Mouse (Mus musculus): ENCODE measurements around the gene 4921509C19Rik. TPM values are rescaled to one million over a fixed set of nuclear protein-coding genes. Genes with fewer than 3 reads are reported as not detected.

4921509C19Rik gene
- polyA plus RNA-seq (2014; fragmentation: Illumina TruSeq; extraction: RNeasy Lipid Tissue Mini Kit (QIAGEN cat#74804); ENCODE audit: low read depth, low replicate concordance), result 0.34 TPM

DNA sequence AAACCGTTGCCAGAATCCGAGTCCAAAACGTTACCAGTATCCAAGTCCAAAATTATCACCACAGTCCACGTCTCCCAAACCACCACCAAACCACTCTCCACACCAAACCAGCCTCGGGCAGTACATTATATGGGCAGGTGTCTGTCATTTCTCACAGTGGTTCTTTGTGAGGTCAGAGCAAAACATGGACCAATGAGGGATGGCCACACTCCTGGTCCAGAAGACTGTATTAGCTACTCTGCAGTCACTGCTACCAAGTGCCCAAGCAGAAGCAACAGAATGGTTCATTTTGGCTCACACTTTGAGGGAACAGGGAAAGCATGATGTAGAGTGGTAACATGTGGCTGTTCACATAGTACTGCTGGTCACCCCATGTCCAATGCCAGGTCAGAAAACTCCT is at the start of gene 4921509C19Rik:
Gene 4921509C19Rik (minus strand): TSS at position 101 of the 400 bp plus-strand sequence.

DNA sequence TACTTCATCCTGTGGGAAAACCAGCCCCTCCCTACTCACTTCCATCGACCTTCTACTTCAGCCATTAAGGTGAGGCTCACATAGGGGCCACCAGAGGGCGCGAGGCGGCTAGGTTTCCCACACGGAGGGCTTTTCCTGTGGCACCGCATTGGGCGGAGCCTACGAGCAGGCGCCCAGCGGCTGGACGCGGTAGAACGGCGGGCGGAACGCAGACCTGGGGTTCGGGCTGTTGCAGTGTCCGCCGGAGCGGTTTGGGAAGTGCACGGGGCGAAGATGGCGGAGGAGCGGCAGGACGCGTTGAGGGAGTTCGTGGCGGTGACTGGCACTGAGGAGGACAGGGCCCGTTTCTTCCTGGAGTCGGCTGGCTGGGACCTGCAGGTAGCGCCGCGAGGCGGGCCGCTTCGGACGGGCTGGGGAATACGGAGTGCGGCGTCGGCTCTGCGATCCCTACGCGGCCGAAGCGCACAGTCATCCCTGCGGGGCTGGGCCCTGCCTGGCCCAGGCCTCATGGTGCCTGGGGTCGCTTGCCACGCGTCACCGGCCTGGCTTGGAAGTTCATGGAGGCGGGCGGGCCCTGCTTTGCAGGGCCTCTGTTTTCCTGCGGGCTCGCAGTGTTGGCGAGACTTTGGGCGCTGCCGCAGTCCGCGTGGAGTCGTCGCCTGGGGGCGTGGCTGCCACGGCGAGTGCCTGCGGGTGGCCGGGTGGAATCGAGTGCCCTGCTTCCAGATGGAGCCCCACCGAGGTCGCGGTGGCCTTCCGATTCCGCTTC is 18.3 kb upstream of the 4921509C19Rik start, which contains the start of gene Nsfl1c:
Gene Nsfl1c (plus strand): TSS at position 148 of the 769 bp plus-strand sequence.

Other genes starting within 250 kb of the 4921509C19Rik start
- gene Nsfl1c, start 18.0 kb upstream of the 4921509C19Rik start, polyA plus RNA-seq (2014; fragmentation: Illumina TruSeq; extraction: RNeasy Lipid Tissue Mini Kit (QIAGEN cat#74804); ENCODE audit: low read depth, low replicate concordance), result 113 TPM
- 242 TPM for gene Fkbp1a, start 66.3 kb upstream of the 4921509C19Rik start, polyA plus RNA-seq (2014; fragmentation: Illumina TruSeq; extraction: RNeasy Lipid Tissue Mini Kit (QIAGEN cat#74804); ENCODE audit: low read depth, low replicate concordance)
- gene Sdcbp2, start 96.5 kb upstream of the 4921509C19Rik start, polyA plus RNA-seq (2014; fragmentation: Illumina TruSeq; extraction: RNeasy Lipid Tissue Mini Kit (QIAGEN cat#74804); ENCODE audit: low read depth, low replicate concordance), result 16.0 TPM
- gene Snph, start 156.4 kb upstream of the 4921509C19Rik start, polyA plus RNA-seq (2014; fragmentation: Illumina TruSeq; extraction: RNeasy Lipid Tissue Mini Kit (QIAGEN cat#74804); ENCODE audit: low read depth, low replicate concordance), result 2.2 TPM
- gene Rad21l, start 192.4 kb upstream of the 4921509C19Rik start, polyA plus RNA-seq (2014; fragmentation: Illumina TruSeq; extraction: RNeasy Lipid Tissue Mini Kit (QIAGEN cat#74804); ENCODE audit: low read depth, low replicate concordance), result not detected
- gene Tmem74b, start 225.9 kb upstream of the 4921509C19Rik start, polyA plus RNA-seq (2014; fragmentation: Illumina TruSeq; extraction: RNeasy Lipid Tissue Mini Kit (QIAGEN cat#74804); ENCODE audit: low read depth, low replicate concordance), result not detected

Data from adipose tissue, adult 10 weeks (tissue).